Mouse (Mus musculus) natural killer cell, adult 2 months (primary cell): ENCODE measurements around the gene Bcl6.

ENCODE experiments used
- DNase-seq, 2 experiments: peaks; one replicate each; pipeline ENCODE4 v3.0.0; 2022; ENCODE audit warnings: low spot score in 2 of 2

The Bcl6 gene

GRCm38 (mm10) chr16:23990161-23990970, 1.7 kb upstream of the Bcl6 start:
- DNase-seq = no peak

- no peak for DNase-seq
Observed at GRCm38 (mm10) chr16:23989209-23990160, 833 bp upstream of the Bcl6 start.

GRCm38 (mm10) chr16:23988157-23988465, 541 bp downstream of the Bcl6 start:
- DNase-seq = no peak

- DNase-seq = peak; percentile 27 to 44
Observed at GRCm38 (mm10) chr16:23987341-23988156, 1.1 kb downstream of the Bcl6 start.

- no peak for DNase-seq
Observed at GRCm38 (mm10) chr16:23986871-23987270, 1.8 kb downstream of the Bcl6 start.

GRCm38 (mm10) chr16:23986176-23986575, 2.5 kb downstream of the Bcl6 start:
- no peak for DNase-seq

GRCm38 (mm10) chr16:23985467-23985861, 3.2 kb downstream of the Bcl6 start:
- peak; percentile 70 to 77 for DNase-seq

GRCm38 (mm10) chr16:23984760-23985466, 3.7 kb downstream of the Bcl6 start:
- DNase-seq = peak; percentile 75 to 79

GRCm38 (mm10) chr16:23984183-23984582, 4.5 kb downstream of the Bcl6 start:
- peak; percentile 84 to 87 for DNase-seq

GRCm38 (mm10) chr16:23982891-23983588, 5.6 kb downstream of the Bcl6 start:
- DNase-seq = peak; percentile 46 to 57

GRCm38 (mm10) chr16:23981925-23982851, 6.5 kb downstream of the Bcl6 start:
- peak; percentile 64 to 72 for DNase-seq

- DNase-seq = no peak
Observed at GRCm38 (mm10) chr16:23980991-23981720, 7.5 kb downstream of the Bcl6 start.

- DNase-seq = no peak
Observed at GRCm38 (mm10) chr16:23980201-23980870, 8.3 kb downstream of the Bcl6 start.

- no peak for DNase-seq
Observed at GRCm38 (mm10) chr16:23979446-23979845, 9.2 kb downstream of the Bcl6 start.

GRCm38 (mm10) chr16:23978495-23978894, 10.2 kb downstream of the Bcl6 start:
- DNase-seq = no peak

- DNase-seq = no peak
Observed at GRCm38 (mm10) chr16:23977732-23978131, 10.9 kb downstream of the Bcl6 start.

GRCm38 (mm10) chr16:23976196-23976595, 12.5 kb downstream of the Bcl6 start:
- no peak for DNase-seq
